Mouse (Mus musculus) MEL (cell line): ENCODE measurements around the gene Gpr55. TPM values are rescaled to one million over a fixed set of nuclear protein-coding genes. Genes with fewer than 3 reads are reported as not detected.

ENCODE experiments used
- DNase-seq: peaks from one replicate; pipeline ENCODE4 v3.0.0; 2011; ENCODE audit warnings: low read depth, low spot score
- H3K27ac ChIP-seq: 2 replicates; pipeline ENCODE4 v1.5.1; 2012; ENCODE audit warnings: low read depth, mild to moderate bottlenecking, control low read depth, low read length, moderate library complexity; ENCODE audit not compliant: control insufficient read depth
- H3K27me3 ChIP-seq, 2 experiments: fragments of 150-350 bp in 1 of 2; sonication (generic) in 1 of 2; 2 replicates each; pipeline ENCODE4 v1.6.1; 2012; ENCODE audit warnings: low read length in 2 of 2, mild to moderate bottlenecking in 2 of 2, improper control_type of control experiment in 1 of 2, moderate library complexity in 1 of 2; ENCODE audit not compliant: insufficient read depth in 2 of 2, control insufficient read depth in 1 of 2
- H3K36me3 ChIP-seq, 2 experiments: 2 replicates each; pipeline ENCODE4 v1.6.1; 2012 to 2014; ENCODE audit warnings: low read length in 2 of 2, improper control_type of control experiment in 1 of 2, inconsistent platforms in 1 of 2, mild to moderate bottlenecking in 1 of 2; ENCODE audit not compliant: insufficient read depth in 2 of 2, control insufficient read depth in 1 of 2
- H3K4me1 ChIP-seq, 2 experiments: fragments of 150-350 bp in 1 of 2; sonication (generic) in 1 of 2; 2 replicates each; pipeline ENCODE4 v1.6.1; 2012; ENCODE audit warnings: low read length in 2 of 2, improper control_type of control experiment in 1 of 2, mild to moderate bottlenecking in 1 of 2; ENCODE audit not compliant: insufficient read depth in 2 of 2, control insufficient read depth in 1 of 2
- H3K4me3 ChIP-seq, 2 experiments: fragments of 150-350 bp in 1 of 2; sonication (generic) in 1 of 2; 2 replicates each; pipeline ENCODE4 v1.5.1; 2012; ENCODE audit warnings: low read depth in 2 of 2, low read length in 2 of 2, mild to moderate bottlenecking in 2 of 2, moderate library complexity in 2 of 2, control low read depth in 1 of 2, improper control_type of control experiment in 1 of 2; ENCODE audit not compliant: control insufficient read depth in 1 of 2, insufficient read depth in 1 of 2
- H3K79me2 ChIP-seq: 2 replicates; pipeline ENCODE4 v1.6.1; 2012; ENCODE audit warnings: mild to moderate bottlenecking, low read length, moderate library complexity; ENCODE audit not compliant: control insufficient read depth, poor library complexity, insufficient read depth
- H3K9ac ChIP-seq: 2 replicates; pipeline ENCODE4 v1.6.1; 2012; ENCODE audit warnings: low read depth, mild to moderate bottlenecking, control low read depth, low read length, moderate library complexity; ENCODE audit not compliant: control insufficient read depth, poor library complexity, severe bottlenecking
- H3K9me3 ChIP-seq: fragments of 150-350 bp; sonication (generic); replicated peaks from 2 replicates; pipeline ENCODE4 v1.6.1; 2012; ENCODE audit warnings: mild to moderate bottlenecking, low read length, improper control_type of control experiment, moderate library complexity; ENCODE audit not compliant: insufficient read depth
- CTCF ChIP-seq, 3 experiments: IDR thresholded peaks in 2 of 3; conservative IDR thresholded peaks in 1 of 3; 2 replicates each; pipeline ENCODE4 v1.5.1; 2011 to 2012; ENCODE audit warnings: low read length in 3 of 3, low read depth in 2 of 3, mild to moderate bottlenecking in 2 of 3, improper control_type of control experiment in 1 of 3, inconsistent platforms in 1 of 3, mixed read lengths in 1 of 3, moderate library complexity in 1 of 3; ENCODE audit not compliant: control insufficient read depth in 1 of 3, insufficient read depth in 1 of 3, poor library complexity in 1 of 3, severe bottlenecking in 1 of 3
- E2F4 ChIP-seq: IDR thresholded peaks from 2 replicates; pipeline ENCODE4 v1.6.1; 2011; ENCODE audit warnings: low read depth, low read length, improper control_type of control experiment, borderline replicate concordance
- ELF1 ChIP-seq: IDR thresholded peaks from 2 replicates; pipeline ENCODE4 v1.6.1; 2014; ENCODE audit warnings: low read depth, mild to moderate bottlenecking, inconsistent platforms, low read length, improper control_type of control experiment, moderate library complexity
- ETS1 ChIP-seq: IDR thresholded peaks from 2 replicates; pipeline ENCODE4 v1.6.1; 2012; ENCODE audit warnings: low read depth, mild to moderate bottlenecking, inconsistent platforms, low read length, improper control_type of control experiment, moderate library complexity
- GABPA ChIP-seq: IDR thresholded peaks from 2 replicates; pipeline ENCODE4 v1.6.1; 2012; ENCODE audit warnings: low read depth, mild to moderate bottlenecking, inconsistent platforms, low read length, improper control_type of control experiment, moderate library complexity
- HCFC1 ChIP-seq: IDR thresholded peaks from 2 replicates; pipeline ENCODE4 v1.6.1; 2012; ENCODE audit warnings: low read depth, mild to moderate bottlenecking, inconsistent platforms, low read length, improper control_type of control experiment, moderate library complexity
- JUND ChIP-seq: IDR thresholded peaks from 2 replicates; pipeline ENCODE4 v1.6.1; 2011; ENCODE audit warnings: low read depth, mild to moderate bottlenecking, improper control_type of control experiment, low read length
- KAT2A ChIP-seq: conservative IDR thresholded peaks from 2 replicates; pipeline ENCODE4 v1.6.1; 2012; ENCODE audit warnings: low read depth, low read length, improper control_type of control experiment, inconsistent platforms
- MAX ChIP-seq: IDR thresholded peaks from 2 replicates; pipeline ENCODE4 v1.6.1; 2011; ENCODE audit warnings: low read length, improper control_type of control experiment
- MXI1 ChIP-seq: IDR thresholded peaks from 2 replicates; pipeline ENCODE4 v1.6.1; 2011; ENCODE audit warnings: mild to moderate bottlenecking, low read depth, low read length, improper control_type of control experiment
- MYB ChIP-seq: IDR thresholded peaks from 2 replicates; pipeline ENCODE4 v1.6.1; 2011; ENCODE audit warnings: mild to moderate bottlenecking, low read depth, low read length, improper control_type of control experiment
- MYC ChIP-seq: IDR thresholded peaks from 2 replicates; pipeline ENCODE4 v1.6.1; 2011; ENCODE audit warnings: low read depth, mild to moderate bottlenecking, low read length, improper control_type of control experiment, moderate library complexity
- NRF1 ChIP-seq: IDR thresholded peaks from 2 replicates; pipeline ENCODE4 v1.6.1; 2014; ENCODE audit warnings: low read depth, mild to moderate bottlenecking, inconsistent platforms, low read length, improper control_type of control experiment, moderate library complexity; ENCODE audit not compliant: poor library complexity, insufficient read depth, severe bottlenecking
- POLR2AphosphoS5 ChIP-seq: IDR thresholded peaks from 2 replicates; pipeline ENCODE4 v1.6.1; 2012; ENCODE audit warnings: low read depth, borderline replicate concordance, mild to moderate bottlenecking, inconsistent platforms, low read length, moderate library complexity, mixed read lengths
- RAD21 ChIP-seq: IDR thresholded peaks from 2 replicates; pipeline ENCODE4 v1.6.1; 2011; ENCODE audit warnings: mild to moderate bottlenecking, low read depth, low read length, improper control_type of control experiment
- SMC3 ChIP-seq: IDR thresholded peaks from 2 replicates; pipeline ENCODE4 v1.6.1; 2011; ENCODE audit warnings: low read depth, low read length, improper control_type of control experiment
- TAL1 ChIP-seq: IDR thresholded peaks from 2 replicates; pipeline ENCODE4 v1.6.1; 2012; ENCODE audit warnings: mild to moderate bottlenecking, inconsistent platforms, low read length, moderate library complexity, mixed read lengths
- TBP ChIP-seq: IDR thresholded peaks from 2 replicates; pipeline ENCODE4 v1.8.0; 2011; ENCODE audit warnings: low read depth, low read length, improper control_type of control experiment
- TCF12 ChIP-seq: IDR thresholded peaks from 2 replicates; pipeline ENCODE4 v1.6.1; 2014; ENCODE audit warnings: low read depth, mild to moderate bottlenecking, inconsistent platforms, low read length, improper control_type of control experiment, moderate library complexity
- USF2 ChIP-seq, 2 experiments: IDR thresholded peaks; 2 replicates each; pipeline ENCODE4 v1.6.1; 2011 to 2012; ENCODE audit warnings: improper control_type of control experiment in 2 of 2, low read length in 2 of 2, borderline replicate concordance in 1 of 2, inconsistent platforms in 1 of 2, low read depth in 1 of 2, mild to moderate bottlenecking in 1 of 2; ENCODE audit not compliant: insufficient read depth in 1 of 2
- ZC3H11A ChIP-seq: IDR thresholded peaks from 2 replicates; pipeline ENCODE4 v1.6.1; 2012; ENCODE audit warnings: low read depth, mild to moderate bottlenecking, inconsistent platforms, low read length, improper control_type of control experiment
- ZMIZ1 ChIP-seq: IDR thresholded peaks from 2 replicates; pipeline ENCODE4 v1.6.1; 2012; ENCODE audit warnings: low read depth, mild to moderate bottlenecking, inconsistent platforms, low read length, improper control_type of control experiment, moderate library complexity
- polyA plus RNA-seq, 2 experiments: library from polyadenylated mRNA; stranded (reverse) in 1 of 2; unstranded in 1 of 2; fragments of >175 nt in 1 of 2; fragments of >200 nt in 1 of 2; gene quantifications; 2 replicates each; pipeline versions ENCODE4 v1.2.1 to v1.2.4; 2012; ENCODE audit warnings: low replicate concordance in 2 of 2, low read depth in 1 of 2; ENCODE audit not compliant: insufficient read length in 2 of 2, insufficient read depth in 1 of 2, missing spikeins in 1 of 2
- total RNA-seq: library from RNA; depleted of rRNA; stranded (reverse); fragments of 300-350 nt; gene quantifications from 2 replicates; pipeline ENCODE4 v1.2.3, GENCODE M21; 2012

The Gpr55 gene
- total and polyA plus RNA-seq, 3 experiments, result 0.01 to 0.04 TPM; not detected in 1

DNA sequence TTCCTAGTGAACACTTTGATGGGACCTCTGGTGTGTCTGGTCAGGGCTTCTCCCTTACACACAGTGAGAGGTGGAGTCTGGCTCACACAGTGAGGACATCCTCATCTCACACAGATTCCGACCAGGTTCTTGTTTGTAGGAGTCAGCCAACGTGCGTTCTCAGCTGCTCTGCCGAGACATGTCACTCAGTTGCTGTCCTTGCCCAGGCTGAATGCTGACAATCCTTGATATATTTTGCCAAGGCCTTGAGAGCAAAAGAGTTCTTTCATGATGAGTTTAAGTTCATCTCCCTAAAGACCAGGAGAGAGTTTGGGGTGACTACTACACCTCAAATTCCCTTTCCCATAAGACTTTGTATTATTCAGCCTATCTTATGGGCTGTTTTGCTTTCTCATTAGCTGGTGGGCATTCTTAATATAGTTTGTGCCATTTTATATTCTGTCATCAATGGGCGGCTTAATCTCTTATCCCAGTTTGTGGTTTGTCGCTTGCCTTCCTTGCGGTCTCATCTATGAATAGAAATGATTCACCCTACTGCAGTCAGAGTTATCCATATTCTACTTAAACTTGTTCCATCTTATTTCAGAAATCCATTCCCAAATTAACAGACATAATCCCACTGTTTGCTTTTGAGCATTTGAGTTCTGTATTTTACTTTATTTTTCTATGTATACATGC, 47.6 kb downstream of the Gpr55 start:
- DNase-seq, result no peak
- TF ChIP-seq MXI1 (no peak), SMC3 (no peak), RAD21 (no peak), CTCF (IDR thresholded peaks at IDR 0.05 in 2 of 3, conservative IDR thresholded peaks at IDR 0.05 in 1 of 3; ENCODE audit: control insufficient read depth in 1 of 3, insufficient read depth in 1 of 3, low read depth in 2 of 3, low read length in 3 of 3, poor library complexity in 1 of 3, severe bottlenecking in 1 of 3) (no peak), ETS1 (no peak), ELF1 (no peak), JUND (no peak), MYB (no peak), TAL1 (no peak), MYC (no peak)
- TF ChIP-seq, all 39 proteins: peak for 0
- Histone ChIP-seq H3K9ac (no peak overlapping the region), H3K27ac (no peak overlapping the region), H3K79me2 (no peaks in the 10 kb centered on the region), H3K4me1 (no peaks in the 10 kb centered on the region), H3K4me3 (no peak overlapping the region), H3K9me3 (no peaks in the 10 kb centered on the region), H3K36me3 (no peaks in the 10 kb centered on the region), H3K27me3 (peaks cover 0 to 1% of the 10 kb centered on the region in 2 experiments; a peak in 2 of 4 replicates)

DNA sequence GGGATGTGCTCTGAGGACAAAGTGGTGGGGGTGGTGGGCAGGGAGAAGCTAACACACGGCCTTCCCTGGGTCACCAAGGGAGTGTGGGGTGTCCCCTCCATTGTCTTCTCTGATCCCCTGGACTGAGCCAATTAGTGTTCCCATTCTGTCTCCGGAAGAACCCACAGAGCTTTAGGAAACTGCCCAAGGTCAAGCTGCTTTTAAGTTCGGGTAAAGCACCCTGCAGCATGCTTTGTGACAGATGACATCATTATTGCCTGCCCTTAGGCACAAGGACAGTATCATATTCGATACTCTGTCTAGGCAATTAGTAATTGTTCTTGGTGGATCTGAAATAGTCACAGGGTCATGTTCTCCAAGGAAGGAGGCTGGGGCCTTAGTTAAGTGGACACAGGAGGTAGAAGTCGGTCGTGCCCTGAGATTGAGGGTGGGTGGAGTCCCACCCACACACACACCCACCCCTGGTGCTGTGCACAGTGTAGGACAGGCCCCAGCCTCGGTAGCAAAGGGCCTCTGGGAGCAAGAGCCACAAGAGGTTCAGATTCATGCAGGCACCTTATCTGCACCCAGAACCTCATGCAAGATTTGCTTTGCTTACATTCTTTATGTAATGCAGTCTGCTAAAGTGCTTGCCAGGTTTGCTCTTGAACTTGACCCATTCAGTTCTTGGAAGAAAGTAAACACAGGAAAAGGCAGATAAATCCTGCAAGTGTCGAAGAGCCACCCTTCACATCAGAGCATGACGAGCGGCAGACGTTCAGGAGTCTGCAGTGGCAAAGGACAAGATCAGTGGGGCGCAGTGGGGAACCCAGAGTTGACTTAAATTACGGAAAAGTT, 51.8 kb downstream of the Gpr55 start:
- Histone ChIP-seq H3K27ac (no peak overlapping the region), H3K27me3 (no peaks in the 10 kb centered on the region), H3K4me1 (no peaks in the 10 kb centered on the region), H3K9me3 (no peaks in the 10 kb centered on the region), H3K4me3 (no peak overlapping the region), H3K36me3 (no peaks in the 10 kb centered on the region; a peak in 1 of 4 replicates), H3K9ac (no peak overlapping the region), H3K79me2 (no peaks in the 10 kb centered on the region)
- no peak for TF ChIP-seq TBP
- no peak for TF ChIP-seq HCFC1
- TF ChIP-seq GABPA, result no peak
- TF ChIP-seq POLR2AphosphoS5, result no peak
- no peak for TF ChIP-seq ZMIZ1
- no peak for TF ChIP-seq KAT2A
- no peak for TF ChIP-seq MXI1
- no peak for TF ChIP-seq ZC3H11A
- no peak for TF ChIP-seq NRF1
- TF ChIP-seq TCF12, result no peak
- TF ChIP-seq USF2 (IDR thresholded peaks at IDR 0.05; ENCODE audit: borderline replicate concordance in 1 of 2, insufficient read depth in 1 of 2, low read depth in 1 of 2, low read length in 2 of 2), result no peak
- no peak for TF ChIP-seq MAX
- TF ChIP-seq E2F4, result no peak
- no peak for DNase-seq
